Mouse (Mus musculus) embryonic fibroblast, embryonic 13.5 days (primary cell): ENCODE data around the gene Capsl. TPM values are rescaled to one million over a fixed set of nuclear protein-coding genes. Genes with fewer than 3 reads are reported as not detected.

Experiments
- H3K27ac ChIP-seq: 2 replicates; pipeline ENCODE4 v1.5.1; 2012; ENCODE audit warnings: low read length, control low read depth, inconsistent platforms; ENCODE audit not compliant: insufficient read depth
- H3K4me1 ChIP-seq: 2 replicates; pipeline ENCODE4 v1.6.1; 2011; ENCODE audit warnings: low read length; ENCODE audit not compliant: control insufficient read depth, insufficient read depth
- H3K4me3 ChIP-seq: 2 replicates; pipeline ENCODE4 v1.5.1; 2011; ENCODE audit warnings: mild to moderate bottlenecking, control low read depth, low read length; ENCODE audit not compliant: insufficient read depth
- CTCF ChIP-seq: IDR thresholded peaks from 2 replicates; pipeline ENCODE4 v1.5.1; 2011; ENCODE audit warnings: mild to moderate bottlenecking, control low read depth, low read length, moderate library complexity, borderline replicate concordance; ENCODE audit not compliant: insufficient read depth
- POLR2A ChIP-seq: IDR thresholded peaks from 2 replicates; pipeline ENCODE4 v1.6.1; 2011; ENCODE audit warnings: low read depth, mild to moderate bottlenecking, control low read depth, low read length, moderate library complexity
- polyA plus RNA-seq: library from polyadenylated mRNA; stranded (reverse); fragments of >200 nt; gene quantifications from 2 replicates; pipeline ENCODE4 v1.2.4, GENCODE M21; 2011; ENCODE audit warnings: low read depth; ENCODE audit not compliant: missing spikeins, insufficient read length

The Capsl gene
- not detected in 2 replicates for polyA plus RNA-seq

- TF ChIP-seq POLR2A (no peak), CTCF (no peak)
- H3K4me1 ChIP-seq: no peaks in the 10 kb centered on the region
- no peak within 1 kb of the TSS for H3K27ac ChIP-seq
- no peak within 1 kb of the TSS for H3K4me3 ChIP-seq
Measured at GRCm38 (mm10) chr15:9435534-9436180, at the start of gene Capsl. Gene Capsl (plus strand): TSS chr15:9436028.

- H3K27ac ChIP-seq: no peak overlapping the region
- TF ChIP-seq POLR2A: no peak
- TF ChIP-seq CTCF: no peak
- H3K4me3 ChIP-seq: no peak overlapping the region
- no peaks in the 10 kb centered on the region for H3K4me1 ChIP-seq
Measured at GRCm38 (mm10) chr15:9409475-9409874, 26.4 kb upstream of the Capsl start.

- Histone ChIP-seq H3K4me3 (no peak overlapping the region), H3K27ac (no peak overlapping the region), H3K4me1 (no peaks in the 10 kb centered on the region)
- TF ChIP-seq POLR2A (no peak), CTCF (no peak)
Measured at GRCm38 (mm10) chr15:9421163-9421562, 14.7 kb upstream of the Capsl start.

- Histone ChIP-seq H3K27ac (no peak overlapping the region), H3K4me1 (no peaks in the 10 kb centered on the region), H3K4me3 (no peak overlapping the region)
- TF ChIP-seq CTCF (no peak), POLR2A (no peak)
Measured at GRCm38 (mm10) chr15:9427849-9428248, 8.0 kb upstream of the Capsl start.

- H3K4me3 ChIP-seq: no peak overlapping the region
- TF ChIP-seq CTCF: no peak
- TF ChIP-seq POLR2A: no peak
Measured at GRCm38 (mm10) chr15:9429843-9430242, 6.0 kb upstream of the Capsl start.

GRCm38 (mm10) chr15:9451999-9452398 lies 16.2 kb downstream of the Capsl start:
- Histone ChIP-seq H3K27ac (no peak overlapping the region), H3K4me3 (no peak overlapping the region), H3K4me1 (no peaks in the 10 kb centered on the region)
- no peak for TF ChIP-seq POLR2A
- no peak for TF ChIP-seq CTCF

More at GRCm38 (mm10) chr15:9429843-9430242, 6.0 kb upstream of the Capsl start:
- Histone ChIP-seq H3K4me1 (no peaks in the 10 kb centered on the region), H3K27ac (no peak overlapping the region)

- Histone ChIP-seq H3K4me1 (no peaks in the 10 kb centered on the region), H3K4me3 (no peak overlapping the region), H3K27ac (no peak overlapping the region)
- no peak for TF ChIP-seq CTCF
Measured at GRCm38 (mm10) chr15:9452842-9453241, 17.0 kb downstream of the Capsl start.

GRCm38 (mm10) chr15:9454198-9454597 lies 18.4 kb downstream of the Capsl start:
- TF ChIP-seq POLR2A (no peak), CTCF (no peak)
- Histone ChIP-seq H3K27ac (no peak overlapping the region), H3K4me1 (no peaks in the 10 kb centered on the region)

GRCm38 (mm10) chr15:9455241-9455640 lies 19.4 kb downstream of the Capsl start:
- no peak overlapping the region for H3K27ac ChIP-seq
- TF ChIP-seq CTCF (peak; percentile 85; the same call in 1 of the 2 replicates), POLR2A (no peak)
- no peaks in the 10 kb centered on the region for H3K4me1 ChIP-seq
- no peak overlapping the region for H3K4me3 ChIP-seq

More at GRCm38 (mm10) chr15:9454198-9454597, 18.4 kb downstream of the Capsl start:
- H3K4me3 ChIP-seq: no peak overlapping the region

- TF ChIP-seq POLR2A: no peak
- TF ChIP-seq CTCF: no peak
- Histone ChIP-seq H3K27ac (no peak overlapping the region), H3K4me3 (no peak overlapping the region), H3K4me1 (no peaks in the 10 kb centered on the region)
Measured at GRCm38 (mm10) chr15:9463521-9464027, 27.7 kb downstream of the Capsl start.
